Mouse (Mus musculus): ENCODE results near the gene Nae1.

The Nae1 gene

DNA sequence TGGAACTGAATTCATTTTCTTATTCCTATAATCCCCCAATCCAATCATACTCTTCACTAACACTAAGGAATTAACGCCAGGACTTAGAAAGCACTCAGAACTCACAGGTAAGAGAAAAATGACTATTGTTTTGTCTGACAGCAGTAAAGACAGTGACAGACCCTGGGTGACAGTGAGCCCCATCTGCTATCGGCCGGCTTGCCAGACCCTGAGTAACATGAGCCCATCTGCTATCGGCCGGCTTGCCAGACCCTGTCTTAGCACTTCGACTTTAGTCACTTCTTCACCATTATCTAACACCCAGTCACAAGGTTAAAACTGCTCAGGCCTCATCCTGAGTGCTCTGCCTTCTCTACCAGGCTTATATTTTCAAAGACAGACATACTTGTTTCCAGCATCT lies 4.8 kb downstream of the Nae1 start:
- DNase-seq (ENCODE audit: low spot score) = no peak

DNA sequence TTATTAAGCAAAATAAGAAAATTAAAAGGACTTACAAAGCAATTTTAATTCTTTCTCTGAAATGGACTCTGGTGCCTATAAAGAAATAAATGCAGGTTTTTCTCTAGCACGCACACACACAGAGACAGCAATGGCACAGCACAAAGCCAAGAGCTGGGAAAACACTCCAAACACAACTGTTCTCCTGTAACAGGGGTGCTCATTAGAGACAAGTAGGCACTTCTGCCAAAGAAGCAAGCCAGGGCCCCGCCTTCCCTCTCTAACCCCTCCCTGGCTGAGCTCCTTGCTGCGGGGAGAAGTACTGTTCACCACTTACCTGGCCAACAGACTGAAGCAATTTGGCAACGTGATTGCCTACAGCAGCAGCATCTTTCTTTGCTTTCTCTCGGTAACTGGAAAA lies 16.6 kb downstream of the Nae1 start:
- no peak for DNase-seq (ENCODE audit: low spot score)

DNA sequence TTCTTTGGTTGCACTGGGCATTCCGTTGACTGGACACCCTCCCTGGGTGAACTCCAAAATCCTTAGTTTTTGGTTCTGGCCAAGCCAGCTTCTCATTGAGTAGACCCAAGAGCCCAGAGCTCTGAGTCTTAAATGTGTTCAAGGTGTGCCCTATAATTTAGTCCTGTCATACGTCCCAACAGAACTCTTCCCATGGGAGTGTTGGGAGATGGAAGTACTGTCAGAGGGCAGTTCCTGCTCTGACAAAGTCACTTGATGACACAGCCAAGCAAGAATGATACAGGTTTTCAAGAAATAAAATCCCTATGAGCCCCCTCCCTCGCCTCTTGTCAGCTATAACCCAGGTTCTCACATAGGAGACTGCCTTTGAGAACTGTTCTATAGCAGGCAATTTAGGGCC lies 24.3 kb downstream of the Nae1 start:
- no peak for DNase-seq (ENCODE audit: low spot score)

DNA sequence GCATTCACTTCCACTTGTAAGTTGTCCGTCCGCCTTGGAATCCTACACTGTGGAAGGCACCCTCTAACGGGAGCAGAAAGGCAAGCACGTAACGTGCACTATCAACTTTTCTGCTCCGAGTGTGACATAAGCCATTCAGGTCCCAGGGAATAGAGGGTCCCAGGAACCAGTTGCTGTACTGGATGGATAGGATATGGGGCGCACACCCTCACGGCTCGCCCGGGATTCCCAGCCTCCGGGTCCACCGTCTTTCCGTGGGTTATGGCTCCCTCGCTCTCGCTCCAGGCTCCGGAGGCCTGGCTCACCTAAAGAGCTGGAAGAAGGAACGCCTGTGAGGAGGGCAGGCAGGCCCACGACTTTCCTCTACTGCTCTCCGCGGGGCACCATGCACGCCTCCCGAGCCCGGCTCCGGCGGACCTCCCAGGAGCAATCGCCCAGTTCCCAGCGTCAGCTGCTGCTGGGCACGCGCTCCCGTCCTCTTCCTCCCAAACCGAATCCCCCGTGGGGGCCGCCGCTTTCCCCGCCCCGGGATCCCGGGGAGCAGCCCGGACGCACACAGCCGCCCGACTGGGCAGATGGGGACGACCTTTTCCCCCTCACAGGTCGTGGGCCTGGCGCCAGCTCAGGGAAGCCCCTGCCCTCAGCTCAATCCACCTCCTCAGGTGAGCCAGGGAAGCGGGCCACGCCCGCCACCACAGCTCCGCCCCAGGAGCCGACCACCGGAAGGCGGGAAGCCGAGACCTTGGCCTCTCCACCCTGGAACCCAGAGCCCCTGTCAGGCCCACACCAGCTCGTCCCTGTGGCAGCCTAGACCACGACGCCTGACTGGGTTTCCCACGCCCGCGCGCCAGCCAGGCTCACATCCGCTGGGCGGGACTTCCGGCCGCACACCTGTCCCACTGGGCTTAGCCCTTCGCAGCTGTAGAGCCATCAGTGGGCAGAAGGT lies 25.1 kb downstream of the Nae1 start, which contains the start of gene Terb1:
Gene Terb1 (minus strand): TSS at position 850 of the 946 bp plus-strand sequence.
- no peak for DNase-seq (ENCODE audit: low spot score)

DNA sequence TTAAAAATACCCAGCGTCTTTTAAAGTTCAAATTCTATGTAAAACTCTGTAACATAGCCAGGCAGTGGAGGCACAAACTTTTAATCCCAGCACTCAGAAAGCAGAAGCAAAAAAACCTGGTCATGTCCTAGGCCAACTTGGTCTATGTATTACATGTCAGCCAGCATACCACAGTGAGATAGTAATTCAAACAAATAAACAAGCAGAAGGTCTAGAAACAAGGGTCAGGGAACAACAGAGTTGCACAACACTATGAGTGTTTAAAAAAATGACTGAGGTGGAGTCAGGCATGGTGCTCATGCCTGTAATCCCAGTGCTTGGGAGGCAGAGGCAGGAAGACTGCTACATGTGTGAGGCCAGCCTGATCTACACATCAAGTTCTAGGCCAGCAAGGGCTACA lies 55.3 kb downstream of the Nae1 start:
- DNase-seq (ENCODE audit: low spot score) = no peak

DNA sequence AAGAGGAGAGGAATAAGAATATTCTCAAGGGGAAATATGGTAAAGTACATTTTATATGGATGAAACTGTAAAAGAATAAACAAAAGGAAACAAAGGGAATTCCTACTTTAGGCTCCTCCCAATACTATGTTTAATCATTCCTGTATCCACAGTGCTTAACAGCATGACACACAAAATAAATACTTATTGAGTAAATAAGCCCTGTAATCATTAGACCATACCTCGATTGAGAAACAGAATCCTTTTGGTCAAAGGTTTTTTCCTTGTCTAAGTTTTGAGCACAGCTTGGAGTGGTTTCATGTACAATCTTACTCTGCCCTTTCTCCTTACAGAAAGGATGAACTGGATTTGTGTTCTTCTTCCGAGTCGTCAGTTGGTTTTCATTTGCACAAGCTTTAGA lies 62.0 kb downstream of the Nae1 start:
- DNase-seq (ENCODE audit: low spot score) = no peak

DNA sequence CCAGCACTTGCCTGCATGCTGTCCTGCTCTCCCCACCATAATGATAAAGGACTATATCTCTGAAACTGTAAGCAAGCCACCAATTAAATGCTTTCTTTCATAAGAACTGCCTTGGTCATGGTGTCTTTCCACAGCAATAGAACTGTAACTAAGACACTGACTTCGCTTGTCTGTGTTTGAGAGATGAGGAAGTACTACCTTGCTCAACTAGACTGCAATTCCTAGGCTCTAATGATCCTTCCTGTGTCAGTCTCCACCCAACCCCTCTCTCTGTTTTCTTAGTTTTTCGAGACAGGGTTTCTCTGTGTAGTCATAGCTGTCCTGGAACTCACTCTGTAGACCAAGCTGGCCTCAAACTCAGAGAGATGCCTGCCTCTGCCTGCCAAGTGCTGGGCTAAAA lies 67.0 kb downstream of the Nae1 start:
- DNase-seq (ENCODE audit: low spot score) = no peak

All from c-Kit-positive CD71-positive TER-119-positive erythroid progenitor cells, embryonic 14.5 days (primary cell).